Mouse (Mus musculus) gastrocnemius, postnatal 25 days (tissue): ENCODE data around the gene Fbxo28. TPM values are rescaled to one million over a fixed set of nuclear protein-coding genes. Genes with fewer than 3 reads are reported as not detected.

Experiments
- DNase-seq: peaks from one replicate; pipeline ENCODE4 v3.0.0; 2022
- long read RNA-seq, 2 experiments: library from polyadenylated mRNA; stranded (forward); transcript quantifications; one replicate each; pipeline ENCODE4 v2.0.0; 2021
- total RNA-seq, 2 experiments: library from RNA; stranded (reverse); gene quantifications; 1 replicate in 1 of 2; 2 replicates in 1 of 2; pipeline ENCODE4 v1.2.3; 2021

Gene Fbxo28
- 10 to 100 TPM; 16.5 to 17.7 TPM for total RNA-seq
- long read RNA-seq, experiment 1, full-length matches to known transcripts: 3 of 8 reads
- long read RNA-seq, experiment 1, partial matches to known transcripts: 0 of 8 reads
- long read RNA-seq, experiment 1, other reads (novel, unspliced or antisense): 5 of 8 reads
- long read RNA-seq, experiment 2, full-length matches to known transcripts: 8 of 19 reads
- long read RNA-seq, experiment 2, partial matches to known transcripts: 0 of 19 reads
- long read RNA-seq, experiment 2, other reads (novel, unspliced or antisense): 11 of 19 reads

GRCm38 (mm10) chr1:182340821-182341781 is at the start of gene Fbxo28:
Fbxo28 (minus strand) TSS chr1:182341629.
- DNase-seq: peak; percentile 83

- no peak for DNase-seq
Observed at GRCm38 (mm10) chr1:182388729-182389128, 47.3 kb upstream of the Fbxo28 start.

GRCm38 (mm10) chr1:182386449-182386848 is 45.0 kb upstream of the Fbxo28 start:
- no peak for DNase-seq

GRCm38 (mm10) chr1:182383096-182383495 is 41.7 kb upstream of the Fbxo28 start:
- DNase-seq: peak; percentile 38

- no peak for DNase-seq
Observed at GRCm38 (mm10) chr1:182381327-182381726, 39.9 kb upstream of the Fbxo28 start.

- no peak for DNase-seq
Observed at GRCm38 (mm10) chr1:182380683-182381082, 39.3 kb upstream of the Fbxo28 start.

- no peak for DNase-seq
Observed at GRCm38 (mm10) chr1:182378876-182379275, 37.4 kb upstream of the Fbxo28 start.

GRCm38 (mm10) chr1:182378205-182378835 is 36.9 kb upstream of the Fbxo28 start:
- DNase-seq: no peak

GRCm38 (mm10) chr1:182377519-182377918 is 36.1 kb upstream of the Fbxo28 start:
- DNase-seq: no peak

- no peak for DNase-seq
Observed at GRCm38 (mm10) chr1:182376826-182377225, 35.4 kb upstream of the Fbxo28 start.

- DNase-seq: no peak
Observed at GRCm38 (mm10) chr1:182376221-182376620, 34.8 kb upstream of the Fbxo28 start.

GRCm38 (mm10) chr1:182371891-182372290 is 30.5 kb upstream of the Fbxo28 start:
- DNase-seq: no peak

- no peak for DNase-seq
Observed at GRCm38 (mm10) chr1:182369435-182369834, 28.0 kb upstream of the Fbxo28 start.

- DNase-seq: no peak
Observed at GRCm38 (mm10) chr1:182368782-182369181, 27.4 kb upstream of the Fbxo28 start.

GRCm38 (mm10) chr1:182368309-182368708 is 26.9 kb upstream of the Fbxo28 start:
- DNase-seq: no peak

GRCm38 (mm10) chr1:182363683-182364404 is 22.4 kb upstream of the Fbxo28 start:
- DNase-seq: no peak

GRCm38 (mm10) chr1:182362703-182363102 is 21.3 kb upstream of the Fbxo28 start:
- no peak for DNase-seq

GRCm38 (mm10) chr1:182358133-182358532 is 16.7 kb upstream of the Fbxo28 start:
- no peak for DNase-seq

GRCm38 (mm10) chr1:182354504-182355147 is 13.2 kb upstream of the Fbxo28 start:
- no peak for DNase-seq

GRCm38 (mm10) chr1:182349557-182349956 is 8.1 kb upstream of the Fbxo28 start:
- no peak for DNase-seq

GRCm38 (mm10) chr1:182346491-182346890 is 5.1 kb upstream of the Fbxo28 start:
- no peak for DNase-seq
